Mouse (Mus musculus): ENCODE results near the gene Igsf11. TPM values are rescaled to one million over a fixed set of nuclear protein-coding genes. Genes with fewer than 3 reads are reported as not detected.

The Igsf11 gene
- polyA plus RNA-seq, 1 experiment from 2014 or later = 2.8 TPM

GRCm38 (mm10) chr16:38945581-38945981 lies 53.1 kb downstream of the Igsf11 start:
- Histone ChIP-seq H3K9ac (replicated peaks; ENCODE audit: low read depth, low read length) (no peak overlapping the region), H3K4me1 (replicated peaks; ENCODE audit: control insufficient read depth, insufficient read depth, low read length) (peaks cover 27% of the 10 kb centered on the region), H3K36me3 (ENCODE audit: control insufficient read depth, insufficient read depth) (no peaks in the 10 kb centered on the region), H3K27ac (ENCODE audit: low read length) (0 out of 2 replicates have a peak overlapping the region, but pooled peaks have one; percentile 13), H3K4me2 (ENCODE audit: low read length) (no peak overlapping the region), H3K9me3 (ENCODE audit: control insufficient read depth, low read length) (no peaks in the 10 kb centered on the region; the same call in 1 of the 2 replicates), H3K4me3 (replicated peaks; ENCODE audit: low read length) (no peak overlapping the region), H3K27me3 (replicated peaks; ENCODE audit: control insufficient read depth, insufficient read depth, low read length) (no peaks in the 10 kb centered on the region)
- ATAC-seq = no peak
- 71% methylated on average over 10 of the region's 10 CpGs for WGBS

GRCm38 (mm10) chr16:38946453-38946852 lies 54.0 kb downstream of the Igsf11 start:
- no peak for ATAC-seq
- no peaks in the 10 kb centered on the region for H3K27me3 ChIP-seq (replicated peaks; ENCODE audit: control insufficient read depth, insufficient read depth, low read length)
- H3K4me2 ChIP-seq (ENCODE audit: low read length) = no peak overlapping the region
- WGBS = 39% methylated on average over 7 of the region's 7 CpGs
- no peak overlapping the region for H3K4me3 ChIP-seq (replicated peaks; ENCODE audit: low read length)
- peaks cover 27% of the 10 kb centered on the region for H3K4me1 ChIP-seq (replicated peaks; ENCODE audit: control insufficient read depth, insufficient read depth, low read length)
- no peak overlapping the region for H3K9ac ChIP-seq (replicated peaks; ENCODE audit: low read depth, low read length)
- no peaks in the 10 kb centered on the region; the same call in 1 of the 2 replicates for H3K9me3 ChIP-seq (ENCODE audit: control insufficient read depth, low read length)
- H3K36me3 ChIP-seq (ENCODE audit: control insufficient read depth, insufficient read depth) = no peaks in the 10 kb centered on the region
- no peak overlapping the region; the same call in 1 of the 2 replicates for H3K27ac ChIP-seq (ENCODE audit: low read length)

GRCm38 (mm10) chr16:38947141-38947879 lies 54.8 kb downstream of the Igsf11 start:
- Histone ChIP-seq H3K27ac (ENCODE audit: low read length) (peak overlapping the region; percentile 35), H3K4me2 (ENCODE audit: low read length) (no peak overlapping the region), H3K9ac (replicated peaks; ENCODE audit: low read depth, low read length) (no peak overlapping the region), H3K36me3 (ENCODE audit: control insufficient read depth, insufficient read depth) (no peaks in the 10 kb centered on the region), H3K4me1 (replicated peaks; ENCODE audit: control insufficient read depth, insufficient read depth, low read length) (peaks cover 27% of the 10 kb centered on the region), H3K4me3 (replicated peaks; ENCODE audit: low read length) (no peak overlapping the region), H3K9me3 (ENCODE audit: control insufficient read depth, low read length) (no peaks in the 10 kb centered on the region; the same call in 1 of the 2 replicates), H3K27me3 (replicated peaks; ENCODE audit: control insufficient read depth, insufficient read depth, low read length) (no peaks in the 10 kb centered on the region)
- ATAC-seq = peak; percentile 81
- 34% methylated on average over 7 of the region's 7 CpGs for WGBS

- H3K27me3 ChIP-seq (replicated peaks; ENCODE audit: control insufficient read depth, insufficient read depth, low read length) = no peaks in the 10 kb centered on the region
- H3K9ac ChIP-seq (replicated peaks; ENCODE audit: low read depth, low read length) = no peak overlapping the region
- peaks cover 27% of the 10 kb centered on the region for H3K4me1 ChIP-seq (replicated peaks; ENCODE audit: control insufficient read depth, insufficient read depth, low read length)
- H3K27ac ChIP-seq (ENCODE audit: low read length) = no peak overlapping the region; the same call in 1 of the 2 replicates
- no peaks in the 10 kb centered on the region for H3K36me3 ChIP-seq (ENCODE audit: control insufficient read depth, insufficient read depth)
- H3K9me3 ChIP-seq (ENCODE audit: control insufficient read depth, low read length) = no peaks in the 10 kb centered on the region; the same call in 1 of the 2 replicates
- no peak overlapping the region for H3K4me2 ChIP-seq (ENCODE audit: low read length)
- H3K4me3 ChIP-seq (replicated peaks; ENCODE audit: low read length) = no peak overlapping the region
- no peak for ATAC-seq
- WGBS = 21% methylated on average over 5 of the region's 5 CpGs
Observed at GRCm38 (mm10) chr16:38948441-38948840, 56.0 kb downstream of the Igsf11 start.

- H3K27me3 ChIP-seq (replicated peaks; ENCODE audit: control insufficient read depth, insufficient read depth, low read length) = no peaks in the 10 kb centered on the region
- H3K27ac ChIP-seq (ENCODE audit: low read length) = no peak overlapping the region
- H3K9ac ChIP-seq (replicated peaks; ENCODE audit: low read depth, low read length) = no peak overlapping the region
- H3K9me3 ChIP-seq (ENCODE audit: control insufficient read depth, low read length) = peaks cover 5% of the 10 kb centered on the region
- H3K4me3 ChIP-seq (replicated peaks; ENCODE audit: low read length) = no peak overlapping the region
- no peaks in the 10 kb centered on the region for H3K36me3 ChIP-seq (ENCODE audit: control insufficient read depth, insufficient read depth)
- 100% methylated on average over 3 of the region's 3 CpGs for WGBS
- no peak overlapping the region for H3K4me2 ChIP-seq (ENCODE audit: low read length)
- no peak for ATAC-seq
- H3K4me1 ChIP-seq (replicated peaks; ENCODE audit: control insufficient read depth, insufficient read depth, low read length) = peaks cover 14% of the 10 kb centered on the region
Observed at GRCm38 (mm10) chr16:38952881-38953280, 60.4 kb downstream of the Igsf11 start.

GRCm38 (mm10) chr16:38953821-38954220 lies 61.4 kb downstream of the Igsf11 start:
- Histone ChIP-seq H3K27ac (ENCODE audit: low read length) (no peak overlapping the region), H3K27me3 (replicated peaks; ENCODE audit: control insufficient read depth, insufficient read depth, low read length) (no peaks in the 10 kb centered on the region), H3K36me3 (ENCODE audit: control insufficient read depth, insufficient read depth) (no peaks in the 10 kb centered on the region), H3K4me3 (replicated peaks; ENCODE audit: low read length) (no peak overlapping the region), H3K9me3 (ENCODE audit: control insufficient read depth, low read length) (peaks cover 5% of the 10 kb centered on the region), H3K4me1 (replicated peaks; ENCODE audit: control insufficient read depth, insufficient read depth, low read length) (peaks cover 9% of the 10 kb centered on the region; the same call in 1 of the 2 replicates), H3K4me2 (ENCODE audit: low read length) (no peak overlapping the region), H3K9ac (replicated peaks; ENCODE audit: low read depth, low read length) (no peak overlapping the region)
- 13% methylated on average over 6 of the region's 6 CpGs for WGBS
- ATAC-seq = no peak

GRCm38 (mm10) chr16:38954501-38955288 lies 62.2 kb downstream of the Igsf11 start:
- ATAC-seq = peak; percentile 41
- Histone ChIP-seq H3K27ac (ENCODE audit: low read length) (peak overlapping the region; percentile 48), H3K27me3 (replicated peaks; ENCODE audit: control insufficient read depth, insufficient read depth, low read length) (no peaks in the 10 kb centered on the region), H3K4me3 (replicated peaks; ENCODE audit: low read length) (no peak overlapping the region), H3K4me1 (replicated peaks; ENCODE audit: control insufficient read depth, insufficient read depth, low read length) (peaks cover 9% of the 10 kb centered on the region), H3K9ac (replicated peaks; ENCODE audit: low read depth, low read length) (no peak overlapping the region), H3K9me3 (ENCODE audit: control insufficient read depth, low read length) (peaks cover 5% of the 10 kb centered on the region), H3K4me2 (ENCODE audit: low read length) (no peak overlapping the region), H3K36me3 (ENCODE audit: control insufficient read depth, insufficient read depth) (no peaks in the 10 kb centered on the region)
- 71% methylated on average over 16 of the region's 16 CpGs for WGBS

GRCm38 (mm10) chr16:38955296-38955695 lies 62.8 kb downstream of the Igsf11 start:
- Histone ChIP-seq H3K4me1 (replicated peaks; ENCODE audit: control insufficient read depth, insufficient read depth, low read length) (peaks cover 11% of the 10 kb centered on the region), H3K36me3 (ENCODE audit: control insufficient read depth, insufficient read depth) (no peaks in the 10 kb centered on the region), H3K9me3 (ENCODE audit: control insufficient read depth, low read length) (peaks cover 5% of the 10 kb centered on the region), H3K27me3 (replicated peaks; ENCODE audit: control insufficient read depth, insufficient read depth, low read length) (no peaks in the 10 kb centered on the region), H3K9ac (replicated peaks; ENCODE audit: low read depth, low read length) (no peak overlapping the region), H3K4me3 (replicated peaks; ENCODE audit: low read length) (no peak overlapping the region), H3K27ac (ENCODE audit: low read length) (peak overlapping the region; percentile 48; the same call in 1 of the 2 replicates), H3K4me2 (ENCODE audit: low read length) (no peak overlapping the region)
- ATAC-seq = peak; percentile 96
- WGBS = 33% methylated on average over 5 of the region's 5 CpGs

GRCm38 (mm10) chr16:38958801-38959200 lies 66.3 kb downstream of the Igsf11 start:
- no peak overlapping the region for H3K27ac ChIP-seq (ENCODE audit: low read length)
- H3K9ac ChIP-seq (replicated peaks; ENCODE audit: low read depth, low read length) = no peak overlapping the region
- 73% methylated on average over 9 of the region's 9 CpGs for WGBS
- H3K4me1 ChIP-seq (replicated peaks; ENCODE audit: control insufficient read depth, insufficient read depth, low read length) = peaks cover 15% of the 10 kb centered on the region
- no peaks in the 10 kb centered on the region for H3K36me3 ChIP-seq (ENCODE audit: control insufficient read depth, insufficient read depth)
- no peak for ATAC-seq
- H3K9me3 ChIP-seq (ENCODE audit: control insufficient read depth, low read length) = peaks cover 5% of the 10 kb centered on the region
- H3K4me3 ChIP-seq (replicated peaks; ENCODE audit: low read length) = no peak overlapping the region
- H3K4me2 ChIP-seq (ENCODE audit: low read length) = no peak overlapping the region
- no peaks in the 10 kb centered on the region for H3K27me3 ChIP-seq (replicated peaks; ENCODE audit: control insufficient read depth, insufficient read depth, low read length)

Data from forebrain, embryonic 16.5 days (tissue).